Mouse (Mus musculus) adrenal gland, adult 18-20 months (tissue): Measurements from ENCODE around the gene Mettl4. TPM values are rescaled to one million over a fixed set of nuclear protein-coding genes. Genes with fewer than 3 reads are reported as not detected.

Experiments
- DNase-seq, 2 experiments: peaks; one replicate each; pipeline ENCODE4 v3.0.0; 2021 to 2022; ENCODE audit warnings: low spot score in 2 of 2
- long read RNA-seq, 2 experiments: library from polyadenylated mRNA; stranded (forward); transcript quantifications; one replicate each; pipeline ENCODE4 v2.0.0; 2021
- total RNA-seq, 2 experiments: library from RNA; stranded (reverse); gene quantifications; 1 replicate in 1 of 2; 2 replicates in 1 of 2; pipeline ENCODE4 v1.2.3; 2021

Mettl4 gene
- total RNA-seq, result 10 to 100 TPM; 10.5 to 14.3 TPM
- long read RNA-seq, experiment 1, partial matches to known transcripts, result 0 of 4 reads
- long read RNA-seq, experiment 1, other reads (novel, unspliced or antisense), result 3 of 4 reads
- long read RNA-seq, experiment 2, partial matches to known transcripts, result 1 of 7 reads
- long read RNA-seq, experiment 2, other reads (novel, unspliced or antisense), result 5 of 7 reads

DNA sequence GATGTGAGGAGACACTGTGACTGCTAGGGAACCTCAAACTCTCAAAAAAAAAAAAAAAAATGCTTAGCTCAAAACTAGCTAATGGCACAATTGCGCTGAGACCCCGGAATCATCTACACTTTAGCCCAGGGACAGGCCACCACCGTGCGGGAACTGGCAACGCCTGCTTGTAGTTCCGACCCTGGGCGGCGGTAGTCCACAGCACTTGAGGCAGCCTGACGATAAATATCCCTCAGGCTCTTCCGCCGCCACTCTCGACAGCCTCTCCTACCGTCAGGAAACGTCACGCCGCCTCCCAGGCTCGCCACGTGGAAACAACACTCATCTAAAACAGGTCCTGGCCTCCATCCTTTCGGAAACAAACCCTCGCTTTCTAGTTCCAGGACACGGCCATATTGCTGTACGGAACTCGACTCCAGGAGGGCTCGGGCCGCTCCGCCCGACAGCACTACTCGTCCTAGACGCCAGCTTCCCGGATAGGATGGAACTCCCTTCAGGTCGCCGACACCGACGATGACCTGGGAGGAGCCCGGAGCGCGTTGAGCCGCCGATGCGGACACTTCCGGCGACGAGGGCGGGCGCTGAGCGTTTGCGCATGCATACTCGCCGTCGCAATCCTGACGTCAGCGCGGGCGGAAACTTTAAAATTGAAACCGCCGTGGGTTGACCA lies at the start of gene Mettl4:
Gene Mettl4 (minus strand): TSS at position 554 of the 670 bp plus-strand sequence.
- DNase-seq, result peak; percentile 88 to 90

DNA sequence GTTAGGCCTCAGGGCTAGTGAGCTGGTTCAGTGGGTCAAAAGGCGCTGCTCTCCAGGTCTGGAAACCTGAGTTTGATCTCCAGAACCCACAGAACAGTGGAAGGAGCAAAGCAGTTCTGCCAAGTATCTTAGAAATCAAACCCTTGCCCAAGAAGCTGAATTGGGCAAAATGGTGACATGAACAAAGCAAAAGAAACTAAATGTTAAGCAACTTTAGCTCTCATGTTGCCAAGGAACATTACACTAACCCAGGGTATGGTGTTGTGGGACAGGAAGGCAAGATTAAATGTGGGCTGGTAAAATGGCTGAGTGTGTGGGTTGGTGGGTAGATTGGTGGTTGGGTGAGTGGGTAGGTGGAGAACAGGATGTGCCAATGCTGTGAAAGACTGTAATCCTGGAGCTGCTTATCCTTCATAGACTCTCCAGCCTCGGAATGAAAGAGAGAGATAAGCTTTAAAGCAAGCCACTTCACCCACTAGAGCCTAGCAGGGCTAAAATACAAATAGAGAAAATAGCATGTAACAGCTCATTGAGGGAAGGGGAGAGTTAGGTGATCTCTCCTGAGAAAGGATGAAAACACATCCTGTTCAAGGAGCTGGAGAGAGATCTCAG lies 29.2 kb upstream of the Mettl4 start:
- no peak for DNase-seq

DNA sequence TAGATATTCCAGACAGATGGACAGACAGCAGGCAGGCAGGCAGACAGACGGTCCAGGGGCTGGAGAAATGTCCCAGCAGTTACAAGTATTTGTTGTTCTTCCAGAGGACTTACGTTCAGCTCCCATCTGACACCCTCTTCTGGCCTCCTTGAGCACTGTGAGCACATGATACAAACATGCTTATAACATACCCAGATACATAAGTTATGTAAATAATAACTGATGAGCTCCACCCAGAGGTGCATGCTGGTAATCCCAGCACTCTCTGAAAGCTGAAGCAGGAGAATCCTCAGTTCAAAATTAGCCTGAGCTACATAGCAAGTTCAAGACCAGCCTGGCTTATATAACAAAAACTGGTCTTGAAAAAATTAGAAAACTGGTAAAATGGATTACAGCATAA lies 18.7 kb upstream of the Mettl4 start:
- DNase-seq, result no peak

DNA sequence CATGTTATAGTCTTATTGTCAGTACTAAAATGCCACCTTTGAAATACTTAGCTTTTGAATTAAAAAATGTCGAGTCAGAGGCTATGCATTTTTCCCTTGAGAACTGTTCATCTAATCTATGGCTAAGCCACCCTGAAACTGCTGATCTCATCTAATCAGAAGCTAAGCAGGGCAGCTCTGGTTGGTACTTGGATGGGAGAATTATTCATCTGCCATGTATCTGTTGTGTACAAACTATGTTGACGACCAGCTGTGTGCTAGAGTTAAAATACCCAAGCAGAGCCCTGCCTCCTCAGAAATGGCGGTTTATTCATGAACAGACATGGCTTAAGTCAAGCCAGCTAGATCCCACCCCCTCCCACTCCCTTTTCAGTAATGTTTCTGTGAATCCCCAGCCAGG lies 14.9 kb upstream of the Mettl4 start:
- DNase-seq, result no peak

DNA sequence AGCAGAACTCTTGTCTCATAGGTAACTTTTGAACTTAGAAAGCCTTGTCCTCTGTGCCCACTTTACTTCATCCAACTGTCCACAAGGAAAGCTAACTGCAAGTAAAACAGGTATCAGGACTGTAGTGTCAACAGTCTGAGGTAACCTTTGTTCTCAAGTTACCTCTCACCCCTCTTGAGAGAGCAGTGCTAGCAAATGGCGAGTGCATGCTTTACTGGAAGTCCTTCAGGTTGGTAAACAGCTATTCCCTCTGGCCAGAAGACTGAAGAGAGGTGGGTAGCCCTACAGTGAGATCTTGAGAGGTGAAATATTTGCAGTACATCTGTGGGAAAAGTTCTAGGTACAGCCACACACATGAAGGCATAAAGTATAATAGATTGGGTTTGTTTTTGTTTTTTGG lies 14.2 kb upstream of the Mettl4 start:
- DNase-seq, result no peak

DNA sequence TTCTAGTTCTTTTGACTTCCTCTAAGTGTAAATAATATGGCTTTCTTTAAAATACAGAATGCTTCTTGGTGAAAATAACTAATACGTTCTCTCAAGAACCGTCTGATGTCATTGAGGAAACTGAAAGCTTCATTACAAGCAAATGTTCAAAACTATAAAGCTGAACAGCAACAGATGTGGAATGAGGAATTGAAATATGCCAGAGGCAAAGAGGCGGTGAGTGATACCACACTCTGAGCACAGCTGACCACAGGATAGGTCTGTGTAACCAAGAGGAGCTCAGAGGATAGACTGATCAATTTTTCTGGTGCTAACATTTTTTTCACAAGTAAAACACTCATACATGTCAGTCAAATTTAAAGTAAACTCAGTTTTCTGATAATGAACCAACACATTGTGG lies 12.6 kb upstream of the Mettl4 start:
- DNase-seq, result no peak

DNA sequence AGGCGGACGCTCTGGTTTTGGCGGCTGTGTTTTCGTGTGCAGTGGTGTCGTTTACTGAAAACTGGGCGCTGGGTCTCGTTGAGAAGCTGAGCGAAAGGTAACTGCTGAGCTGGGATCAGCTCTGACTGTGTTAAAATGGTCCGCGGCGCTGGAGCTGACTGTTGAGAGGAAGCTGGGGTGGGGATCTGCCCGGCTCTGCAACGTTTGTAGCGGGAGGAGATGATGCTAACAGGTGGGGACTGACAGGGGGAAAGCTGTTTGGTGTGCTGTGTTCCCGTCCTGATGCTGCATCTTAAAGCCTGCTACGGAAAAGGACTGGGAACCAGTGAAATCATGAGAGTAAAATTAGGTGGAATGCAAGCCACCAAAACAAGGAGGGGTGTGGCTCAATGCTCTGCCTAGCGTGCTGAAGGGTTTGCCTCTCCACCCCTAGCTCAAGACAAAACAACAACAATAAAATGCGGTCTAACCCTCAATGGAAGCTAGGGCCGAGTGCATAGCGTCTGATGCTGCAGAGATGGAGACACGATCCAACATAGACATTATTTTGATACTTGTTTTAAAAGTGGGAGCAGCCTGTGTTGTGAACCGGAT lies 414 bp upstream of the Mettl4 start:
- no peak for DNase-seq

DNA sequence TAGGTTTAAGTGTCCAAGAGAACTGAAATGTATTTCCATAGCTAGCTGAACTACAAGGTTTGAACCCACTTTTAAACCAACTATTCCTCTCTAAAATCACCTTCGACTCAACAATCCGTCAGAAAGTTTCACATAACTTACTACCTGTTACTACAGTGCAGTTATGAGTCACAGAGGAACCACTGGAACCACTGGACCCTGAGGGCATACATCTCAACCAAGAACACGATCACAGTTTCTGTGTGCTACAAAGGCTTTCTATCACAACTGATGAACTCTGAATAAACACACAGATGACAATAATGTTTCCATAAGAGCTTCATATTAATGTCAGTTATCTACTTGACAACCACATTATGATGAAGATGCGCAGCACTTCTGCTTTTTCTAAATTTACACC lies 11.6 kb downstream of the Mettl4 start:
- DNase-seq, result no peak

DNA sequence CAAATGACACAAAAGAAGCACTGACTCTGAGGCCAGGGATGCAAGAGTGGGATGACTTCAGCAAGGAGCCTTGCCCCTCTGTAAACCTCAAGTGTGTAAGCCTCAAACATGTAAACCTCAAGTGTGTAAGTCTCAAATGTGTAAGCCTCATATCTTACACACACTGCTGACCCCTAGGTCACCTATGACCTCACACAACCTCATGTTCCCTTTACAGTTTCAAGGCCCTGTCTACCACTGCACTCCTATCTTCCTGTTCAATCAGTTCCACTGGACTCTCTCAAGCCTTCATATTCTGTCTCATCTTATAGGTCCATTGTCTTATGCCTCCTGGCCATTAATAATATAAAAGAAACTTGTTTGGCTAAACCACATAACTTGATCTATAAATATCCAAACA lies 13.9 kb downstream of the Mettl4 start:
- no peak for DNase-seq

DNA sequence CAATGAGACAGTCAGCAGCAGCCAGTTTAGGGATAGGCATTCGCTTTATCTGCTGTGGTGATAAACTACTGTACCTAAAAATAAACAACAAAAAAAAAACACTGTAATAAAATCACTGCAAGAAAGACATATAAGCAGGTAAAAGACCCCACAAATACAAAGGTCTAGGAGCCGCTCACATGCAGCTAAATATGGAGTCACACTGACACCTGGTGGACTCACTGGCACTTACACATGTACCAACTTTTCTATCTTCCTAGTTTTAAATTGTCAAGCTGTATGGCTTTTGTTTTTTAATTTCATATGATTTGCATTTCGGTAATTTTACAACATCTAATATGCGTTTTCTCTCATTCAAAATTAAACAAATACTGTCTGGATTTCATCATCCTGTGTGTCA lies 14.4 kb downstream of the Mettl4 start:
- no peak for DNase-seq

DNA sequence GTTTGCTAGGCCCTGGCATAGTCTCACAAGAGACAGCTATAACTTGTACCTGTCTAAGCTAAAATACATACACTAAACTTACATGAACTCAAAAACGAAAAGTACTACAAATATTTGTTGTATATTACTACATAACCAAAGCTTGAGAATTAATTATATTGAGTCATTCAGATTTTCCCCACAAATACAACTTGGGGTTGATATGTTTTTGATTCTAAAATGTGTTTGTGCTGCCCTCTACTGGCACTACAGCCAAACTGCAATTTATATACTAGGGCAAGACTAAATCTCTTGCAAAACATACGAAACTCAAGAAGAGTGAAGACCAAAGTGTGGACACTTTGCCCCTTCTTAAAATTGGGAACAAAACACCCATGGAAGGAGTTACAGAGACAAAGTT lies 19.4 kb downstream of the Mettl4 start:
- DNase-seq, result peak in 1 of 2 experiments; percentile 23

DNA sequence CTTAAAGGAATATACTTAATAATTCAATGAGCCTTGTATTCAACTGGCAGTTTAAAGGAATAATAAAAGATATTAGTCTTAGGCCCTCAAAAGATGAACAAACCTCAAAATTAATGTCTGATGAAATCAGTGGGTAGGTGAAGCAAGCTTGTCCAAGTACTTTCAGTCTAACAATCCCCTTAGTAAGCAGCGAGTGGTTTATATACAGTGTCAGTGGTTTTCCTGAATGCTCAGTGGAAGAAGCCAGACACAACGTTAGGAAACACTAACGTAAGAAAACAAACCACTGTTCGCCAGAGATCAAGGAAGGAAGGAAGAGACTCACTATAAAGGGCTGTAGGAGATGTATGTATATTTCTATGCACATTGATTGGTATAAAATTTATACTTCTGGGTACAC lies 23.1 kb downstream of the Mettl4 start:
- DNase-seq, result no peak

DNA sequence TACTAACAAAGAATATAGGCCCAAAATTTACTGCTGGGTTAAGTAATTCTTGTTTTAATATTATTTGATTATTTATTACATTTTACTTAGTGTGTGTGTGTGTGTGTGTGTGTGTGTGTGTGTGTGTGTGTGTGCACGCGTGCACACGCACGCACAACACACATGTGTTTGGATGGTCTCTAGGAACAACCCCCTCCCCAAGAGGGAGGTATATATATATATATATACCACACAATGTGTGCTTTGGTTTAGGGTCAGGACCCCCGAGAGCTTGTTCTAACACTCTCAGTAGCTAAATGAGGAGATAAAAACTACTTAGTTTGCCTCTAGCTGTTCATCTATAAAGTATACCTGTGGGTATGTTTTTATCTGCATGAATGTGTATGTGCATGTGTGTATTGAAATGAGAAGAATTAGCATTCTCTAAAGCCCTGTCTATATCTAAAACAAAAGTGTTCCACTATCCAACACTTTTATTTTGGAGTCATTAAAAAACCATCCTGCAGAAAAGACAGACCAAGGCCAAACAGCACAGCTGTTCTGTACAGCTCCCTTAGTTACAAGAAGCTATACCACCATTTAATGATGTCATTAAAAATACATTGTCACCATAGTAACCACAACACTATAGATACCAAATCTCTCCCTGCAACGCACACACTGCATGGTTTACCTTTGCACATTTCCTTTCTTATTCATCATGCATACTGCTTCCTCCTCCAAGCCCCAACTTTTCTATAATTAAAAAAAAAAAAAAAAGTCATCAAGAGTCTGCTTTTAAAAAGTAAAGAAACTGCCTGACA lies 76.1 kb downstream of the Mettl4 start:
- DNase-seq, result no peak
